Mouse (Mus musculus) liver, embryonic 14.5 days (tissue): ENCODE measurements at regions not wholly inside any gene's neighbourhood (a gene's known extent, or its start where the extent isn't known, plus 50 kb on each side); places are given as distances from the start of the nearest gene placed in this dataset.

Source experiments
- CTCF ChIP-seq: IDR thresholded peaks from 2 replicates; pipeline ENCODE4 v1.5.1; 2016; ENCODE audit warnings: antibody characterized with exemption, low read depth, control low read depth
- EP300 ChIP-seq: IDR thresholded peaks from 2 replicates; pipeline ENCODE4 v1.6.1; 2016; ENCODE audit warnings: antibody characterized with exemption, low read depth

GRCm38 (mm10) chr7:71098276-71098675, 253.0 kb downstream of the Gm10295 start:
- no peak for TF ChIP-seq CTCF
- TF ChIP-seq EP300 = no peak
